Mouse (Mus musculus): Measurements from ENCODE around the gene Gm17622.

DNA sequence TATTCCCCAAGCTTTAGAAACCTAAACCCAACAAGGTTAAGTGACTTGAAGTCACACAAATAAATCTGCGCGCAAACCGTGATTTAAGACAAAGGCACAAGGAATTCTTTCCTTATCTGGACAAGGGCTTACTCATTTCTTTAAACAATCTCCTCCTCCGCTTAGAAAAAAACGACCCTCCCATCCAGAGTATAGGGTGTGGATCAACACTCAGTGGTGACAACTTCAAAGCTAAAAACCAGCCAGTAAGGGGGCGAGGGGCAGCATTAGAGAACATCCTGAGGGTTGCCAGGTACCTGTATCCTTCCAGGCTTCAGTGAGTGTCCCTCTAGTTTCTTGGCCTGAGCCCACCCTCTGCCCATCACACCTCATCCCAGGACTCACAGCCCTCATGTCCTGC lies 20.0 kb upstream of the Gm17622 start:
- no peak for TF ChIP-seq POLR2A (IDR thresholded peaks at IDR 0.05; ENCODE audit: extremely low read depth, insufficient read depth, low read length)
- TF ChIP-seq CTCF (IDR thresholded peaks at IDR 0.05; ENCODE audit: extremely low read depth, insufficient read depth, low read length): no peak
